Mouse (Mus musculus): ENCODE measurements around the gene Sik3. TPM values are rescaled to one million over a fixed set of nuclear protein-coding genes. Genes with fewer than 3 reads are reported as not detected.
A peak's percentile ranks its signal among the peaks of the same experiment; 100 is the strongest.

Gene Sik3
- polyA plus RNA-seq, 1 experiment from 2014 or later, result 10.1 TPM

DNA sequence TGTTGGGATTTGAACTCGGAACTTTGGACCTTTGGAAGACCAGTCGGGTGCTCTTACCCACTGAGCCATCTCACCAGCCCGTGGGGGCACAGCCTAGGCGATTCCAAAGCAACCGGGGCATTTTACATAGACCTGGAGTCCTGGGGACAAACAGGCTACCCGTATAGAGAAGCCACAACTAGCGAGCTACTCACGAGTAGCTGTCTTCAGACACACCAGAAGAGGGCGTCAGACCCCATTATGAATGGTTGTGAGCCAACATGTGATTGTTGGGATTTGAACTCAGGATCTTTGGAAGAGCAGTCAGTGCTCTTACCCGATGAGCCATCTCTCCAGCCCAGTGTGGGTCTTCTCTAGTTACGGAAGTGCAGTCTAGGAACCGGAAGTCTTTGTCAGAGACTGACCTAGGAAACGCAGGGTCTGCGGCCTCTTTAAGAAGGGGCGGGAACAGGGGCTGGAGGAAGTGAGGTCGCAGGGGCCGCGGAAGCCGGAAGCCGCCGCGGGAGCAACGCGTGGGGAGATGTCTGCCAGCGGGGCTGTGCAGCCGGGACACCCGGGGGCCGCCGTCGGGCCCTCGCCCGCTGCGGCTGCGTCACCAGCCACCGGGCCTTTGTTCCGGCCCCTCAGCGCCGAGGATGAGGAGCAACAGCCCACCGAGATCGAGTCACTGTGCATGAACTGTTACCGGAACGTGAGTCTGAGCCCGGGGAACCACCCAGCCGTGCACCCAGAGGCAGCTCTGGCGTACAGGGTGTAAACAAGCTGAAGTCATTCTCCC is 260.2 kb downstream of the Sik3 start, which contains the start of gene Zpr1:
TSS of gene Zpr1 (plus strand) at position 388 of the 778 bp plus-strand sequence.
- Histone ChIP-seq H3K27ac (ENCODE audit: low read depth, low read length) (peak within 1 kb of the TSS; percentile 60), H3K9ac (ENCODE audit: low read depth, low read length) (peak within 1 kb of the TSS; percentile 77), H3K4me3 (ENCODE audit: low read depth, low read length) (peak within 1 kb of the TSS; percentile 95), H3K9me3 (replicated peaks; ENCODE audit: control insufficient read depth, low read length) (no peaks in the 10 kb centered on the region), H3K4me1 (ENCODE audit: control insufficient read depth, insufficient read depth, low read length) (peaks cover 9% of the 10 kb centered on the region), H3K36me3 (ENCODE audit: control insufficient read depth, insufficient read depth, low read length) (peaks cover 12% of the 10 kb centered on the region), H3K27me3 (ENCODE audit: control insufficient read depth, insufficient read depth, low read length) (peaks cover 28% of the 10 kb centered on the region), H3K4me2 (peak within 1 kb of the TSS; percentile 92)
- 4% methylated on average over 45 of the region's 45 CpGs for WGBS (ENCODE audit: insufficient replicate concordance)
- peak; percentile 82 for ATAC-seq (replicated peaks; ENCODE audit: insufficient number of reproducible peaks, low FRiP score, low TSS enrichment)

Other genes with a start within 250 kb of the Sik3 start
- 15.2 and 19.8 TPM in 2 replicates for gene Cep164, start 184.1 kb upstream of the Sik3 start, polyA plus RNA-seq (2014; fragmentation: Nextera tagmentation; extraction: Ambion mirVana)
- gene Bace1, start 174.2 kb upstream of the Sik3 start, polyA plus RNA-seq (2014; fragmentation: Nextera tagmentation; extraction: Ambion mirVana), result 17.5 and 19.5 TPM in 2 replicates
- 11.2 and 16.7 TPM in 2 replicates for gene Pcsk7, start 106.3 kb upstream of the Sik3 start, polyA plus RNA-seq (2014; fragmentation: Nextera tagmentation; extraction: Ambion mirVana)
- 39.3 and 45.9 TPM in 2 replicates for gene Rnf214, start 105.9 kb upstream of the Sik3 start, polyA plus RNA-seq (2014; fragmentation: Nextera tagmentation; extraction: Ambion mirVana)
- 365 and 386 TPM in 2 replicates for gene Tagln, start 76.8 kb upstream of the Sik3 start, polyA plus RNA-seq (2014; fragmentation: Nextera tagmentation; extraction: Ambion mirVana)
- gene Sidt2, start 57.6 kb upstream of the Sik3 start, polyA plus RNA-seq (2014; fragmentation: Nextera tagmentation; extraction: Ambion mirVana), result 34.7 and 36.0 TPM in 2 replicates
- 155 and 163 TPM in 2 replicates for gene Pafah1b2, start 130 bp upstream of the Sik3 start, polyA plus RNA-seq (2014; fragmentation: Nextera tagmentation; extraction: Ambion mirVana)
- gene Apoa1, start 215.8 kb downstream of the Sik3 start, polyA plus RNA-seq (2014; fragmentation: Nextera tagmentation; extraction: Ambion mirVana), result 5.7 and 29.6 TPM in 2 replicates
- not detected in 2 replicates for gene Apoc3, start 222.8 kb downstream of the Sik3 start, polyA plus RNA-seq (2014; fragmentation: Nextera tagmentation; extraction: Ambion mirVana)
- not detected in 2 replicates for gene Apoa4, start 227.9 kb downstream of the Sik3 start, polyA plus RNA-seq (2014; fragmentation: Nextera tagmentation; extraction: Ambion mirVana)